Mouse (Mus musculus): ENCODE measurements around the gene Perm1.

Perm1 gene

DNA sequence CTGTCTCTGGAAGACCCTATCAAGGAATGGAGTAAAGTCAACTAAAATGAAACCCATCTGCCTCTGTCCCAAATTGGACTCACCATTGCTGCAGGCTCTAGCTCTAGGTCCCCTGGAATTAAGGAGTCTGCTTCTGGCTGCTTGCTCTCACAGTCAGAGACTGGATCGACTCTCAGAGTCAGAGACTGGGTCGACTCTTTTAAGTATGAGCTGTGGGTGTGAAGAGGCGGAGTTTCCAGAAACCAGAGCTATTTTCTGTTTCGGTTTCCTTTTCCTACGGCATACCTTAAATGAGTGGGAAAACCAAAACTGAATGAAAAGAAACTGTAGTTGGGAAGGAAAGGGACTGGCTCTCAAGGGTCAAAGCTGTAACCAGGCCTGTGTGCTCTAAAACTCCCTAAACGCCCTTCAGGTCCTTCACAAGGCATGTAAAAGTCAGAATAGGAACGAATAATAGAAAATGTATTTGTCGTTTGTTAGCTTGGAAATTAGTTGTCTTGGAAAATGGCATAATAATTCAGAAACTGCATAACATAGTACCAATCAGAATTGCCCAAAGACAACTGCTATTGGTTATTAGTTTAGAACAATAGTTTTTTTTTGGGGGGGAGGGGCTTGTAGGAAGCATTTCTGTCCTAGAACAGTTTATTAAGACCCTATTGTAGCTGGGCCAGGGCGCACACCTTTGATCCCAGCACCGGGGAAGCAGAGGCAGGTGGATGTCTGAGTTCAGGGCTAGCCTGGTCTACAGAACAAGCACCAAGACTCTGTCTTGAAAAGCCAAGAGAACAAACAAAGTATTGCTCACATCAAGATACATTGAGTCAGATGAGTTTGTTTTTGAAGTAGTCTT lies 14.8 kb upstream of the Perm1 start, which contains the start of gene Isg15:
TSS of gene Isg15 (minus strand) at position 196 of the 853 bp plus-strand sequence.
- DNase-seq (ENCODE audit: low spot score in 2 of 2): no peak

DNA sequence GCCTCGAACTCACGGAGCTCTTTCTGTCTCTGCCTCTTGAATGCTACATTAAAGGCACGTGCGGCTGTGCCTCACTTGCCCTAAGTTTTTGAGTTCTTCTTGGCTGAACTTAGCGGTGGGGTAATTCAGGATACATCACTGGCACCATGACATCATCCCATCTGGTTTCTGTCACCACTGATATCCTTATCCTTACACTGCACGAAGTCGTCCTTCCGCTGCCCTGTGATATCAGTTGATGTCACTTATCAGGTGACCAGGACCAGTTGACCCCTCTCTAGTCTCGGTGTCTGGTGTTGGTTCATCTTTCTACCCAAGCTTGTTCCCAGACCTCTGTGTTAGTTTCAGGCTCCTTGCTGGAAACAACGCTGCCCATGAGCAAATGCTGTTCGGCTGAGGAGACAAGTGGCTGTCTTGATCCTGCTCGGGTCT lies 13.2 kb upstream of the Perm1 start:
- peak; percentile 41 to 50 for DNase-seq (ENCODE audit: low spot score in 2 of 2)

DNA sequence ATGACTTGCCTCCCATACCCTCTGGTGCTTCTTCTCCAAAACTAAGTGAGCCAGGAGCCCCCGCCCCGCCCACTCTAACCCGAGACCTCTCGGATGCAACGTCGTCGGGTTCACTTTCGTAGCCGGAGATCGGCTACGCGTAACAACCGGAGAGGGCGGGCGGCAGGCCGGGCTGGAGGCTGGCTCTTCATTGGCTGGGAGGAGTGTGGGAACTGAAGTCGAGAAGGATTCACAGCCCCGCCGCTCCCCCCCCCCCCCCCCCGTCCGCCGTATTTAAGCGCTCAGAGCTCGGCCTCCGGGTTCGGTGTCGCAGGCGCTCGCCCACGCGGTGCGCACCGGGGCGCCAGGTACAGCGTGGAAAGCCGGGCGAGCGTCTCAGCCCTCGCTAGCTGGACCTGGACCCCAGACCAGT lies 12.7 kb upstream of the Perm1 start, which contains the start of gene AW011738:
TSS of gene AW011738 (plus strand) at position 304 of the 412 bp plus-strand sequence.
- peak in 1 of 2 experiments; percentile 79 for DNase-seq (ENCODE audit: low spot score in 2 of 2)

DNA sequence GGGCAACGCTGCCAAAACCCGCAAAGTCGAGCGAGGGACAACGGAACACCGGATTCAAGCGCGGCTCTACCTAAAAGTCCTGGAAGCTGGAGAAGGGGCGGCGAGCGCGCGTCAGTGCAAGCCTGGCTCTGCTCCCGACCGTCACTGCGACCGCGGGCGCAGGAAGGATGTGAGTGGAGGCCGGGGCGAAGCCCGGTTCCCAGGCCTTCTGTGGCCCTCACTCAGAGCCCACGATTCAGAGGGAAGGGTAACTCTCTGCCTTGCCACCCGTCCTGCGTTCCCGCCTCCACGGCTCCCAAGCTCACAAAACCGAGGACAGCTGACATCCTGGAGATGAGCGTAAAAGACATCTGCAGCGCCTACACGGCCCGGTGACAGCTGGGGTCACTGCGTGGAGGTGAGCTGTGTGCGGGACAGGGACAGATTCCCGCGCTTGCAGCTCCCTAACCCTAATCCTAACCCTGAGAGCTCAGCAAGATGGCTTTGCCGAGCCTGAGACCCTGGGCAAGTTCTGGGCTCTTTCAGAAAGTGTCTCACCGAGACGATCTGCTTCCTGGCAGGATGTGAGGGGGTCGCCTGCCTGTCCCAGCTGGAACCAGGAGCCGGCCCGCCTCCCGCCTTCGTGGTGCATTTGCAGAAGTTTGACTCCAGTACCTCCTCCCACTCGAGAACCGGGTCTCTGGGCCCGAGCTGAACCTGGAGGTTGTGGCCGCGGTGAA lies 12.1 kb upstream of the Perm1 start:
- peak; percentile 51 to 52 for DNase-seq (ENCODE audit: low spot score in 2 of 2)

DNA sequence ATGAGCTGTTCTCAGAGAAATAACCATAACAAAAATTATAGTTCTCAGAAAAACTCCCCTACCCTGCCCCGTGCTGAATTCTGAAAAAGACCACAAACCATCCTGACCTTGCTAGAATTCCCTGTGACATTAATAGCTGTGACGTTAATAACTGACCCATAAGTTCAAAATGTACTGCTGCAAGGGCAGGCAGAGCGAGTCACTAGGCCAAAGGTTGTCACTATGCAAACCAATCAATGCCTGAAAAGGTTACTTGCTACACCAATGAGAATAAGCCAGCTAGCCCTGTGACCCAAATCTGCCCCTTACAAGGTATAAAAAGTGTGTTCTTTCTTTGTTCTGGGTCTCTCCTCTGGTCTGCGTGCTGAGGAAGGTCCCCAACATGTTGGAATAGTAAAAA lies 6.8 kb upstream of the Perm1 start:
- no peak for DNase-seq (ENCODE audit: low spot score in 2 of 2)

- DNase-seq (ENCODE audit: low spot score in 2 of 2): no peak
These were observed 5.6 kb upstream of the Perm1 start for GRCm38 (mm10) chr4:156209963-156210635.

DNA sequence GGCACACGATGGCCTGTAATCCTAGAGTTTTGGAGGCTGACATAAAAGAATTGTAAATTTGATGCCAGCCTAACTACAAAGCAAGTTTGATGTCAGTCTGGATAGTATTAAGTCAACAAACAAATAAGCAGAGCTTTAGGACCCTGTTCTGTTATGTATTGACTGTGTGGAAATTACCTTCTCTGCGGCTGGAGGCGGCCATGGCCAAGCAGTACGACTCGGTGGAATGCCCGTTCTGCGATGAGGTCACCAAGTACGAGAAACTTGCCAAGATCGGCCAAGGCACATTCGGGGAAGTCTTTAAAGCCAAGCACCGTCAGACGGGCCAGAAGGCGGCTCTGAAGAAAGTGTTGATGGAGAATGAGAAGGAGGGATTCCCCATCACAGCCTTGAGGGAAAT lies 2.5 kb upstream of the Perm1 start:
- DNase-seq (ENCODE audit: low spot score in 2 of 2): no peak

- no peak for DNase-seq (ENCODE audit: low spot score in 2 of 2)
These were observed 528 bp downstream of the Perm1 start for GRCm38 (mm10) chr4:156216196-156216595.

- DNase-seq (ENCODE audit: low spot score in 2 of 2): no peak
These were observed 1.5 kb downstream of the Perm1 start for GRCm38 (mm10) chr4:156217022-156217669.

GRCm38 (mm10) chr4:156217838-156218237 lies 2.2 kb downstream of the Perm1 start:
- DNase-seq (ENCODE audit: low spot score in 2 of 2): no peak

- DNase-seq (ENCODE audit: low spot score in 2 of 2): no peak
These were observed 4.3 kb downstream of the Perm1 start for GRCm38 (mm10) chr4:156219936-156220335.

DNA sequence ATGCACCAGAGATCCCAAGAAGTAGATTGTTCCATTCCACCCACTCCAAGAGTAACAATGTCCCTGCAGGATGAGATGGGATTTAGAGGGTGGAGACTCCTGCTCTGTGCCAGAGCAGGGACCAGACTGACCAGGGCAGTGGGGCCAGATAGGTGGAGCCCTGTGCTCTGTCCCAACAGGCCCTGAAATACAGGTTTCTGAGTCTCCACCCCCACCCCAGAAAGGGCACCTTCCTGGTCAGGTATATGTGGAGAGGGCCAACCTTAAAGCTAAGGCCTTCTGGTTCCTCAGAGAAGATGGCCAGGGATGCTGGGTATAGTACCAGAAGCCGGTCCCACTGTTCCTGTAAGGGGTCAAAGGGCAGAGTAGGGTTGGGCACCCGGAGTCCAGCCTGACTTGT lies 8.6 kb downstream of the Perm1 start:
- no peak for DNase-seq (ENCODE audit: low spot score in 2 of 2)

- no peak for DNase-seq (ENCODE audit: low spot score in 2 of 2)
These were observed 12.2 kb downstream of the Perm1 start for GRCm38 (mm10) chr4:156227752-156228392.

GRCm38 (mm10) chr4:156228393-156229024 lies 12.8 kb downstream of the Perm1 start:
- DNase-seq (ENCODE audit: low spot score in 2 of 2): no peak

DNA sequence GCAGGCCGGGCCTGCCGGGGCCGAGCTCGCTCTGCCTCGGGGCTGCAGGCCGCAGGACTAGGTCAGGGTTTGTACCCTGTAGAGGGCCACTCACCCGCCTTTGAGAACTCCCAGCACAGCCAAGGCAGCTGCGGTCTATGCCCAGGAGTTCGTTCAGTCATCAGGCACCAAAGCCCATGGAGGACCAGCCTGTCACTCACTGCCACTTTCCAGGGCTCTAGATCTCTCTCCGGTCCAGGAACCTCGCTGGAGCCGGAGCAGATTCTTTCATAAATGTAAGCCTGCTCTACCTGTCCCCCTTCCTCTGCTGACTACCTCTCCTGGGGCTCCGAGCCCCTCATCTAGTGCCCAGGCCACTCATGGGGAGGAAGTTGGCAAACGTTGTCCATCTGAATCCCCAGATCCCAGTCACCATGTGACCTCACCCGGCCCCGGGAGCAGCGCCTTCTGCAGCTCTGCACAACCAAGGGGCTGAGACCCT lies 18.4 kb downstream of the Perm1 start:
- peak in 1 of 2 experiments; percentile 52 for DNase-seq (ENCODE audit: low spot score in 2 of 2)

GRCm38 (mm10) chr4:156234701-156235213 lies 19.1 kb downstream of the Perm1 start, which contains the start of gene Plekhn1:
Plekhn1 (minus strand) TSS chr4:156234857.
- DNase-seq (ENCODE audit: low spot score in 2 of 2): peak; percentile 75 to 85

DNA sequence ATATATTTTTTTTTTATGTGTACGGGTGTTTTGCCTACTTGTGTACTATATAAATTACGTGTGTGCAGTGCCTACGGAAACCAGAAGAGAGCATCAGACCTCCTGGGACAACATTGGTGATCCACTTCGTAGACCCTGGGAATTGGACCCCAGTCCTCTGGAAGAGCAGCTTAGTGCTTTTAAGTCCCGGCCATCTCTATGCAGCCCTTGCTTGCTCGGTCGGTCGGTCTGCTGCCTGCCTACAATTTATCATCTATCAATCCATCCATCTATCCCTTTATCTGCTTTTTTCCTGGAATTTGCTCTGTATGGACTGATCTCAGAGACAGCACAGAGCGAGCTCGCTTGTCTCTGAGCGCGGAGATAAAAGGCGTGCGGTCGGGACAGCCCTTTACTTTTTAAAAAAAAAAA lies 19.7 kb downstream of the Perm1 start:
- peak in 1 of 2 experiments; percentile 55 for DNase-seq (ENCODE audit: low spot score in 2 of 2)

DNA sequence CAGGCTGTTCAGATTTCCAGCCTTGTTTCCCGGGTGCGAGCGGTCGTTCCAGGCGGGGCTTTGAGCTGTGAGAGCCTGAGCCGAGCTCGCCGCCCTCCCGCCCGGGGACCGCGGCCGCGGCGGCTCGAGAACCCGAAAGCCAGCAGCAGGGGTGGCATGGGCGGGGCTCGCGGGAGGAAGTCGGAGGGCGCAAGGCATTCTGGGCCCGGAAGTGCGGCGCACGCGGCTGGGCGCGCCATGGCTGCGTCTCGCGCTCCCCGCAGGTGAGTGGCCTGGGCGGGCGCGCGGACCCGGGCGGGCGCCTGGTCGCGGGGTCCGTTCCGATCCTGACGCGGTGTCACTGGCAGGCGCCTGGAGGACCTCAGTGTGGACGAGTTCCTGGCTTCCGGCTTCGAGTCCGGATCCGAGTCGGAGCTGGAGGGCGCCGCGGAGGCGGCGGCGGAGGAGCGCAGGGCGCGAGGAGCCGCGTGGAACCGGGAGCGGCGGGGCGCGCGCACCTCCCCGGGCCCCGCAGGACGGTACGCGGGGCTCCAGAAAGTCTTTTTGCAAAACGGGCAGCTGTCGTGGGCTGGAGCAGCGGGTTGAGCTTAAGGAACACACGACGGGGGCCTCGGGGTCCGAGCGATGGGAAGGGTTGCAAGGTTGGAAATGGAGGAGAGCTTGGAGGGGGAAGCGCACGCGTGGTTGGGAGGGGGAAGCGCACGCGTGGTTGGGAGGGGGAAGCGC lies 20.3 kb downstream of the Perm1 start, which contains the start of gene Noc2l:
TSS of gene Noc2l (plus strand) at position 203 of the 726 bp plus-strand sequence.
- peak; percentile 83 to 97 for DNase-seq (ENCODE audit: low spot score in 2 of 2)

Data from spleen, postnatal 10 days (tissue).